In genomic region chr10:79614305-79614643, GRCm38 (mm10) we compare ENCODE assay signal across 9 mouse cellular contexts. TPM values are rescaled to one million over a fixed set of nuclear protein-coding genes. Genes with fewer than 3 reads are reported as not detected.
DNase-seq lines count a peak whose midpoint lies in the region; ATAC-seq lines count a peak whose summit lies in the region.
"Had no signal": no experiment of that assay in that cellular context is flagged by ENCODE, and none has a peak within 500 bp of the region (broad histone marks: within the 10 kb centered on the region; RNA-seq: fewer than 3 reads in every experiment).

No protein-coding gene starts in this region.

- intact Hi-C loops in left cerebral cortex, postnatal 36 days (cut with DNase I): no loop called here
- intact Hi-C loops in left cerebral cortex, postnatal 25 days (cut with DNase I): no loop called here

- H3K4me3 ChIP-seq in heart, embryonic 16.5 days (ENCODE audit: low read length): peak overlapping the region; percentile 66
- peak overlapping the region; percentile 72 for H3K4me3 ChIP-seq in embryonic facial prominence, embryonic 10.5 days
- peak overlapping the region; percentile 69 for H3K4me3 ChIP-seq in hindbrain, embryonic 15.5 days
- H3K4me3 ChIP-seq in midbrain, embryonic 14.5 days (replicated peaks; ENCODE audit: low read depth, low read length): peak overlapping the region; percentile 56

- DNase-seq in heart, adult 8-10 months (ENCODE audit: low spot score): no peak
- no peak for DNase-seq in embryonic facial prominence, embryonic 10.5 days (ENCODE audit: low spot score)
- DNase-seq in midbrain, embryonic 14.5 days: no peak
- no peak for DNase-seq in cerebellum, adult 9-11 months
- no peak for DNase-seq in left cerebral cortex, postnatal 36 days (ENCODE audit: low spot score in 2 of 2)
- DNase-seq in left cerebral cortex, postnatal 25 days (ENCODE audit: low spot score in 2 of 2): no peak

- ATAC-seq in heart, embryonic 16.5 days (replicated peaks; ENCODE audit: extremely low read depth, insufficient read depth, low FRiP score): no peak; the same call in 1 of the 2 replicates
- ATAC-seq in hindbrain, embryonic 15.5 days (ENCODE audit: low FRiP score, low read depth): no peak; the same call in 1 of the 2 replicates
- ATAC-seq in midbrain, embryonic 14.5 days (ENCODE audit: low FRiP score, low TSS enrichment): no peak; the same call in 1 of the 2 replicates

- no peak overlapping the region for H3K27ac ChIP-seq in heart, embryonic 16.5 days (ENCODE audit: low read length)
- no peak overlapping the region for H3K27ac ChIP-seq in embryonic facial prominence, embryonic 10.5 days (replicated peaks)
- H3K27ac ChIP-seq in hindbrain, embryonic 15.5 days (replicated peaks): peak overlapping the region; percentile 50; the same call in 1 of the 2 replicates
- no peak overlapping the region for H3K27ac ChIP-seq in midbrain, embryonic 14.5 days (replicated peaks; ENCODE audit: low read depth, low read length)

- no peak overlapping the region; the same call in 1 of the 2 replicates for H3K9ac ChIP-seq in heart, embryonic 16.5 days (ENCODE audit: low read length)
- peak overlapping the region; percentile 66; the same call in 1 of the 2 replicates for H3K9ac ChIP-seq in hindbrain, embryonic 15.5 days
- no peak overlapping the region for H3K9ac ChIP-seq in midbrain, embryonic 14.5 days (replicated peaks; ENCODE audit: low read length)

- peaks cover 38% of the 10 kb centered on the region for H3K27me3 ChIP-seq in heart, embryonic 16.5 days (ENCODE audit: control insufficient read depth, insufficient read depth, low read length)
- peaks cover 54% of the 10 kb centered on the region for H3K27me3 ChIP-seq in embryonic facial prominence, embryonic 10.5 days (replicated peaks; ENCODE audit: low read depth, poor library complexity, severe bottlenecking)
- peaks cover 19% of the 10 kb centered on the region for H3K27me3 ChIP-seq in hindbrain, embryonic 15.5 days
- peaks cover 20% of the 10 kb centered on the region for H3K27me3 ChIP-seq in midbrain, embryonic 14.5 days (ENCODE audit: control insufficient read depth, insufficient read depth, low read length)

- 76% methylated on average over 1 of the region's 1 CpGs for whole genome bisulfite sequencing in heart, embryonic 16.5 days
- 79% methylated on average over 1 of the region's 1 CpGs for WGBS in embryonic facial prominence, embryonic 10.5 days
- WGBS in hindbrain, embryonic 15.5 days: 83% methylated on average over 1 of the region's 1 CpGs
- 67% methylated on average over 1 of the region's 1 CpGs for WGBS in midbrain, embryonic 14.5 days

- peaks cover 18% of the 10 kb centered on the region for H3K4me1 ChIP-seq in heart, embryonic 16.5 days (ENCODE audit: control insufficient read depth, insufficient read depth, low read length)
- peaks cover 33% of the 10 kb centered on the region for H3K4me1 ChIP-seq in embryonic facial prominence, embryonic 10.5 days
- peaks cover 28% of the 10 kb centered on the region for H3K4me1 ChIP-seq in hindbrain, embryonic 15.5 days (replicated peaks)
- H3K4me1 ChIP-seq in midbrain, embryonic 14.5 days (ENCODE audit: control insufficient read depth, insufficient read depth, low read length): peaks cover 23% of the 10 kb centered on the region

- no peaks in the 10 kb centered on the region for H3K9me3 ChIP-seq in heart, embryonic 16.5 days (replicated peaks; ENCODE audit: control insufficient read depth, low read length)
- H3K9me3 ChIP-seq in embryonic facial prominence, embryonic 10.5 days: no peaks in the 10 kb centered on the region
- H3K9me3 ChIP-seq in hindbrain, embryonic 15.5 days: no peaks in the 10 kb centered on the region
- H3K9me3 ChIP-seq in midbrain, embryonic 14.5 days (ENCODE audit: control insufficient read depth, low read length): no peaks in the 10 kb centered on the region

- no peaks in the 10 kb centered on the region for H3K36me3 ChIP-seq in heart, embryonic 16.5 days (ENCODE audit: control insufficient read depth, insufficient read depth)
- H3K36me3 ChIP-seq in embryonic facial prominence, embryonic 10.5 days (replicated peaks): peaks cover under 1% of the 10 kb centered on the region; the same call in 1 of the 2 replicates
- H3K36me3 ChIP-seq in hindbrain, embryonic 15.5 days: no peaks in the 10 kb centered on the region; the same call in 1 of the 2 replicates
- H3K36me3 ChIP-seq in midbrain, embryonic 14.5 days (ENCODE audit: control insufficient read depth, insufficient read depth, low read length): no peaks in the 10 kb centered on the region

- H3K4me2 ChIP-seq in heart, embryonic 16.5 days (ENCODE audit: low read depth, low read length): peak overlapping the region; percentile 96
- H3K4me2 ChIP-seq in hindbrain, embryonic 15.5 days: peak overlapping the region; percentile 97
- H3K4me2 ChIP-seq in midbrain, embryonic 14.5 days (ENCODE audit: low read length): peak overlapping the region; percentile 94

RNA-seq across cellular contexts. Expression of gene C2cd4c, which starts 0.4 kb away (rescaled TPM):
- polyA plus RNA-seq in heart, embryonic 16.5 days (2015; fragmentation: Nextera tagmentation; extraction: Ambion mirVana): 0.05 TPM in 1 of 2 replicates, not detected in the other
- under 1 TPM in 1 of 4 experiments, not detected in 3; 0.16 TPM for total RNA-seq in heart, adult 8-10 months (2022)
- 0.03 TPM in 1 of 2 replicates, not detected in the other for polyA plus RNA-seq in embryonic facial prominence, embryonic 10.5 days (2016; fragmentation: Nextera tagmentation; extraction: Ambion mirVana)
- polyA plus RNA-seq in hindbrain, embryonic 15.5 days (2015; fragmentation: Nextera tagmentation; extraction: Ambion mirVana): 0.54 and 0.60 TPM in 2 replicates
- polyA plus RNA-seq in midbrain, embryonic 14.5 days (2014; fragmentation: Nextera tagmentation; extraction: Ambion mirVana): 0.84 and 1.4 TPM in 2 replicates
- total RNA-seq in left cerebral cortex, postnatal 36 days (2021): 10 to 100 TPM; 15.7 to 16.3 TPM
- total RNA-seq in left cerebral cortex, postnatal 25 days (2021): 10 to 100 TPM; 15.2 to 18.6 TPM

RNA-seq across cellular contexts. Expression of gene Shc2, which starts 23.4 kb away (rescaled TPM):
- 2.0 and 2.6 TPM in 2 replicates for polyA plus RNA-seq in heart, embryonic 16.5 days (2015; fragmentation: Nextera tagmentation; extraction: Ambion mirVana)
- total RNA-seq in heart, adult 8-10 months (2022): 1 to 10 TPM; 1.2 to 2.0 (median 1.2) TPM
- polyA plus RNA-seq in embryonic facial prominence, embryonic 10.5 days (2016; fragmentation: Nextera tagmentation; extraction: Ambion mirVana): 20.0 and 21.5 TPM in 2 replicates
- 28.1 and 28.5 TPM in 2 replicates for polyA plus RNA-seq in hindbrain, embryonic 15.5 days (2015; fragmentation: Nextera tagmentation; extraction: Ambion mirVana)
- polyA plus RNA-seq in midbrain, embryonic 14.5 days (2014; fragmentation: Nextera tagmentation; extraction: Ambion mirVana): 17.2 and 21.6 TPM in 2 replicates
- total RNA-seq in left cerebral cortex, postnatal 36 days (2021): 10 to 100 TPM; 43.7 to 52.3 TPM
- 10 to 100 TPM; 42.2 to 44.4 TPM for total RNA-seq in left cerebral cortex, postnatal 25 days (2021)

RNA-seq across cellular contexts. Expression of gene Theg, which starts 27.1 kb away (rescaled TPM):
- polyA plus RNA-seq in heart, embryonic 16.5 days (2015; fragmentation: Nextera tagmentation; extraction: Ambion mirVana): not detected in 2 replicates
- total RNA-seq in heart, adult 8-10 months (2022): not detected
- not detected in 2 replicates for polyA plus RNA-seq in embryonic facial prominence, embryonic 10.5 days (2016; fragmentation: Nextera tagmentation; extraction: Ambion mirVana)
- not detected in 2 replicates for polyA plus RNA-seq in hindbrain, embryonic 15.5 days (2015; fragmentation: Nextera tagmentation; extraction: Ambion mirVana)
- not detected in 2 replicates for polyA plus RNA-seq in midbrain, embryonic 14.5 days (2014; fragmentation: Nextera tagmentation; extraction: Ambion mirVana)
- 1 to 10 TPM; 1.1 to 1.3 TPM for total RNA-seq in left cerebral cortex, postnatal 36 days (2021)
- not detected for total RNA-seq in left cerebral cortex, postnatal 25 days (2021)
- total RNA-seq: adrenal gland, postnatal 4 days had no signal

RNA-seq across cellular contexts. Expression of gene Odf3l2, which starts 31.3 kb away (rescaled TPM):
- not detected in 2 replicates for polyA plus RNA-seq in heart, embryonic 16.5 days (2015; fragmentation: Nextera tagmentation; extraction: Ambion mirVana)
- not detected for total RNA-seq in heart, adult 8-10 months (2022)
- polyA plus RNA-seq in embryonic facial prominence, embryonic 10.5 days (2016; fragmentation: Nextera tagmentation; extraction: Ambion mirVana): not detected in 2 replicates
- polyA plus RNA-seq in hindbrain, embryonic 15.5 days (2015; fragmentation: Nextera tagmentation; extraction: Ambion mirVana): 0.13 and 0.43 TPM in 2 replicates
- polyA plus RNA-seq in midbrain, embryonic 14.5 days (2014; fragmentation: Nextera tagmentation; extraction: Ambion mirVana): 0.17 and 0.40 TPM in 2 replicates
- total RNA-seq in left cerebral cortex, postnatal 36 days (2021): under 1 TPM; 0.25 to 0.63 TPM
- under 1 TPM; 0.34 to 0.57 TPM for total RNA-seq in left cerebral cortex, postnatal 25 days (2021)
- total RNA-seq: adrenal gland, postnatal 4 days had no signal

RNA-seq across cellular contexts. Expression of gene Madcam1, which starts 50.1 kb away (rescaled TPM):
- polyA plus RNA-seq in heart, embryonic 16.5 days (2015; fragmentation: Nextera tagmentation; extraction: Ambion mirVana): 1.4 and 1.8 TPM in 2 replicates
- not detected for total RNA-seq in heart, adult 8-10 months (2022)
- polyA plus RNA-seq in embryonic facial prominence, embryonic 10.5 days (2016; fragmentation: Nextera tagmentation; extraction: Ambion mirVana): 2.5 and 3.2 TPM in 2 replicates
- 0.87 and 1.2 TPM in 2 replicates for polyA plus RNA-seq in hindbrain, embryonic 15.5 days (2015; fragmentation: Nextera tagmentation; extraction: Ambion mirVana)
- 0.31 and 1.00 TPM in 2 replicates for polyA plus RNA-seq in midbrain, embryonic 14.5 days (2014; fragmentation: Nextera tagmentation; extraction: Ambion mirVana)
- total RNA-seq in left cerebral cortex, postnatal 36 days (2021): not detected
- not detected for total RNA-seq in left cerebral cortex, postnatal 25 days (2021)
